Mouse (Mus musculus): Measurements from ENCODE around the gene Duxbl1.
"Not testable (repeated sequence)": the region's sequence is repeated elsewhere in the genome, so short reads cannot be mapped to it uniquely, and the experiment has no call there.

The Duxbl1 gene

DNA sequence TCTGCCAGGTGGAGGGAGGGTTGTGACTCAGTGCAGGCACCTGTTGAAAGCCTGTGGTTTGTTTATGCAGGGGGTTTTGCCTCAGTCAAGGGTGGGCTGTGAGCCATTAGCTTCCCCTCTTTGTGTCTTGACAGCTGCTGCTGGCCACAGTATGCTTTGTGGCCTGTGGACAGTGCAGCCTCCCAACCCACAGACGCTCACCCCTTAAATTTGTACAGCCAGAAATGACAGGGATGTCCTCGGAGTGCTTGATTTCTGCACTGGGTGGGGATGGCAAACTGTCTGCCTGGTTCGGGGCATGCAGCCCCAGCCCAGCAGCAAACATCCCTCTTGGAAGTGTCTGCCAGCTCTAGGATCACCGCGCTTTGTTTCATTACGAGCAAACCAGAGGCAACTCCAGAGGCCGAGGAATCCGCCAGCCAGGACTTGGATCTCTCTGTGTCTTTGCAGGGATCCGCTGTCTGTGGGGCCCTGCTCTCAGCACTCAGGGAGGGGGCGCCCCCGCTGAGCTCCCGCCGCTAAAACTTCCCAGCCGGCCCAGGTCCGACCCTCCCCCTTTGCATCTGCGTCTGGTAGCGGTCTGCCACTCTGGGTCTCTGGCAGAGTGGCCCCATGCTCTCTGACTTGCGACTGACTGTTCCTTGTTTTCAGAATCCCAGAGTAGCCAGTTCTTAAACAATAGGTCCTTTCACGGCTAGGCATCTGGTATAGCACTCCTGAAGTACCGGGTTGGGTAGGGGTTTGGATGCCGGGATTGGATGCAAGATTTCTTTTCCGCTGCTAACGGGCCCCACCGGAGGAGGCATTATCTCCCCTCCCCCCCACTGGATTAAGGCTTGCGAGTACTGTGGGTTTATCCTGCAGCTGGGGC is at the start of gene Duxbl1:
Gene Duxbl1, plus strand, starts transcription at position 207 of the 871 bp plus-strand sequence.
- not testable (repeated sequence) for DNase-seq

DNA sequence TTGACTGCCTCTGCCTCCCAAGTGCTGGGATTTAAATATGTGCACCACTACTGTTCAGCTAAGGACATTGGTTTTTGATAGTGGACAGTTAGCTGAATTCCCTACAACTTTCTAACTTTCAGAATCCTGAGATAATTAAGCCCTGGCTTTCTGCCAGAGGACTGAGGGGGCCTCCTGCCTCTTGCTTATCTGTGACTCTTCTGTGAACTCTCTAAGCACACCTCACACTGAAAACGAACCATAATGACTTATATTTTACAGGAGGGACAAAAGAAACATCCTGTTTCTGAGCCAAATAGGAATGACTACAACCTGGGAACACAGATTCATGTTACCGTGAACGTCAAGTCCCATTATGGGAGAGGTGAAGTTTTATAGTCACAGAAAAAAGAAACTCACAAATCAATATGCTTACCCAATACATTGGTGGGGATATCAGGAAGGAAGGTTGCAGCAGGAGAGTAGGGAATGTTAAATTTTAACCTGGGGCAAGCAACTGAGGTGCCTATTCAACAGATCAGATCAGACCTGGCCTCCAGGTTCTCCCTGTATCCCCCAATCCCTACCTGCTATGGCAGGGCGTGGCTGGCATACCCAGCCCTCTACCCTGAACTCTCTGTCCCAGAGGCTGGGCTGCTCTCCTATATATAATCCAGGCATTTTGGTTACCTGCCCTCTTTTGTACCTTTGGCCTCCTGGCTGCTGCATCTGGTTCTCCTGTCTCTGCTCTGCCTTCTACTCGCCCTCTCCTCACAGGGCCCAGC is 41.3 kb upstream of the Duxbl1 start:
- DNase-seq = not testable (repeated sequence)

DNA sequence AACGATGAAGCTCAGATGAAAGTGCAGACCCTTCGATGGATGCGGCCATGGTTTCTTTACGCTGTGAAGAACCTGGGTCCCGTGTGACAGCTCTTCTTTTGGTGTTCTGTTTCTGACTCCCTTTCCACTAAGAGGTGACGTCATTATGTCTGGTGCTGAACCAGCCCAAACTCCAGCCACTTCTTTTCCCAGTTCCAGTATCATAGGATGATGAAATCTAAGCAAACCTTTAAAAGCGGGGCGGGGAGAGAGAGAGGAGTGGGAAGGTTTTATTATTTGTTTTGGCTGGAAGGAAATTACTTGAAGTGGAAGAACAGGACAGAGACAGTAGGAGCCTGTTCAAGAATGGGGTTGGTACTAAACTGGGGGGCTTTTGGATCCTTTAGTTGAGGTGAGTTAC is 40.4 kb upstream of the Duxbl1 start, which contains the start of gene Cphx1:
Gene Cphx1, plus strand, starts transcription at position 301 of the 400 bp plus-strand sequence.
- not testable (repeated sequence) for DNase-seq

DNA sequence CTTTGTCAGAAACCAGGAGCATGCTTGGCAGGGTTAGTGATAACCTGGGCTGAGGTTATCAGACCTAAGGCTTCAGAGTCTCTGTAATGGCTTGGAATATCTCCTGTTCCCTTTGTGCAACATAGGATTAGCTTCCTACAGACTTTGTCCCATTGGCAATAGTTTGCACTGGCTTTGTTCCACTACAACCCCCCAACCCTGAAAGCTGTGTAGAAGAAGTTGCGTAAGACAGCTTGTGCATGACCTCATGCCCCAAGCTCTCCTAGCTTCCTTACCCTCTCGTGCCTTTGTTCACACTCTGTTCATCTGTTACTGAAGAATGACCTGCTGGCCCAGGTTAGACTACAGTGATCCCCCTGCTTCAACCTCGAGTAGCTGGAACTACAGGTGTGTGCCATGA is 20.5 kb upstream of the Duxbl1 start:
- not testable (repeated sequence) for DNase-seq

DNA sequence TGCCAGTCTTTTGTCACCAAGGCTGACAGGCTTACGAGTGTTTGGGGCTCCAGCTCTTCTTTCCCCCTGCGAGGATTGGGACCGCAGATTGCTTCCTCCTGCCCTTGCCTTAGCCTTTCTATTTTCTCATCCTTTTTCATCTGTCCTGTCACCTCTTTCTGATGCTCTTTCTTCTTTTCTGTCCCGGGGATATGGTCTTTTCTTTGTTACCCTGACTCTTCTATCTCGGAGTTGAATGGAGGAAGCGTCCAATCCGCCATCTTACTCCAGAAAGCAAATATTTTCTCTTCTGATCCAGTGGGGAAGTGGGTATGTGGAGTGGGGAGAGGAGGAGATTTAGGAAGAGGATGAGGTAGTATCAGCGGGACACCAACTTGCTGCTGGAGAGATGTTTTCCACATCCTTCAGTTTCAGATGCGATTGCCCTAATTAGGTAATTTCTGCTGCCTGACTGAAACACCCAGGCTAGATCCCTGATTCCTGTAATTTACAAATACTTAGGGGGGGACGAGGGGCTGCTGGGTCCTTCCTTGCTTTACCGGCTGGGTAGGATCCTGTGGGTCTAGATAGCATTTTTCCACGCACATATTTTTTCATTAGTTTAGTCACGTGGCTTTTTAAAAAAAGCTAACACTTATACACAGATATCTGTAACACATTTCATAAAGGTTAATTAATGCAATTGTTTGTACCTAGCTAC is 1.0 kb downstream of the Duxbl1 start:
- DNase-seq = not testable (repeated sequence)

DNA sequence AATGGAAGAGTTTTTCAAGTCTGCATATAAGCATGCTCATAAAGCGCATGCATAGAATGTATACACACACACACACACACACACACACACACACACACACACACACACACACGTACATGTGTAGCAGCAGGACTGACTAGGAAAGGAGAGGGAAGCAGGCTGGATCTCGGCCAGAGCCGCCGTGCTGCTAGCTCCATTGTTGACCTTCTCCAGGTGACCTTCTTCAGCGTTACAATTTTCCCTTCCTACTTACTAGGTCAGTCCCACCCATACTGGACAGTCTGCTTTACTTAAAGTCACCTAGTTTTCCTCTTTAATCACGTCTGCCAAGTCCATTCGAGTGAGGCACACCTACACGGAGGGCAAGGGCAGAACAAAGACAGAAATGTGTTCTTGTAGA is 3.5 kb downstream of the Duxbl1 start:
- peak; percentile 23 for DNase-seq

DNA sequence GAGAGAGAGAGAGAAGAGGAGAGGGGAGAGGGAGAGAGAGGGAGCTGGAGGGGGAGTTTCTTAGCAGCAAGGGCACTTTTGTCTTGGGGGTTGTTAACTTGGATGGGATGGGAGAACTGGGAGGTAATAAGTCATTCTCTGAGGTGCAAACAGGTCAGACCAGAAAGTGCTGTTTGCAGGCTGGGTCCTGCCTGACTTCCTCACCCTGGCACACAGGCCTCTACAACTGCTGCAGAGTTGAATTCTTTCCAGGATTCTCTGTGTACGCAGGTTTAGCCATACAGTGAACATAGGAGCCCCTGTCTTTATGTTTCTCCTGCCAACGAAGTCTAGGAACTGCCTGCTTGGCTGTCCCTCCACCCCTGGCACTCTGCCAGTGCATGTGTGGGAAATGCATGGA is 29.1 kb downstream of the Duxbl1 start:
- DNase-seq = not testable (repeated sequence)

DNA sequence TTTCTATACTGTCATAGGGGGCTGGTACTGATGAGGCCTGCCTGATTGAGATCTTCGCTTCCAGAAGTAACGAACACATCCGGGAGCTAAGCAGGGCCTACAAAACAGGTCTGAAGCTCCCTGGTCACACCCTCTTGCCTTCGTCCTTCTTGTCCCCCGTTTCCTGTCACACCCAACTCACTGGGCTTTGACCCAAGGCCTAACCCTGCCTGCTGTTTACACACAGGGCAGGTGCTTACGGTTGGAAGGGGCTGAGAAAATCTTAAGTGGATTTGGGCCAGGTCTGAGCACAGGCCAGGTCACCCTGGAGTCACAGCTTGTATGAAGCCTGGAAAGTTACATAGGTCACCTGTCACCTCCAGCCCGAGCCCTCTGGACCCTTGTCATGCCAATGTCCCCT is 38.0 kb downstream of the Duxbl1 start:
- DNase-seq = not testable (repeated sequence)

DNA sequence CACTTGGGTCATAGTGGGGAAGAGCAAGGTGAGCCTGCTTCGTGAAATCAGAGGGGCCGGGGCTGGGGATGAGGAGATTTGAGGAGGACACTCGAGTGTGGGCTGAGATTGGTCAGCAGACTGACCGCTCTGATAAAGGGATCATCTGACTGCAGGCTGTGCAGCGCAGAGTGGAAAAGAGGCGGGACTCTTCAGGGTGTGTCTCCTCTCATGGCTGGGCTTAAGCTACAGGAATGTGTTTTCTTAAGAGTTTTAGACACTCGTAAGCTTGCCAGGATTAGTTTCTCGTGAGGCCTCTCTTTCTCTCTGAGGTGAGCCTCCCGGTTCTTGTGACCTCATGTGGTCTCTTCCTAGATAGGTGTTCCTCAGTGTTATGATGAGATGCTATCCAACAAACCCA is 43.2 kb downstream of the Duxbl1 start:
- not testable (repeated sequence) for DNase-seq

DNA sequence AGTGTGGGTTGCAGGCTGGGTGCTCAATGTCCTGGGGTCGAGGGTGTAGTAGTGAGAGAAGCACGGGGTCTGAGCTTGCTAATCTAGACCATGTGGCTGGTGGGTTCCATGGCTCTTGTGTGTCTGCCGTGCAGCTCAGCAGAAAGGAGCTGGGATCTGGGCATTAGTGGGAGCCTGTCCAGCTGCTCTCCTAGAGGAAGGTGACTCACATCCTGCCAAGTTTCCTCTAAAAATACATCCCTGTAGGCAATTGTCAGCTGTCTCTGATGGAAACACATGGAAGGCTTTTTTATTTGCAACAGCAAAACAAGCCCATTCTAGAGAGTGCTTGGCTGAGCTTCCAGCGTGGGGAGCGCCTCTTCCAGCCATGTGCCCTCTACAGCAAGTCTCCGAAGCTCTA is 44.5 kb downstream of the Duxbl1 start:
- DNase-seq = not testable (repeated sequence)

DNA sequence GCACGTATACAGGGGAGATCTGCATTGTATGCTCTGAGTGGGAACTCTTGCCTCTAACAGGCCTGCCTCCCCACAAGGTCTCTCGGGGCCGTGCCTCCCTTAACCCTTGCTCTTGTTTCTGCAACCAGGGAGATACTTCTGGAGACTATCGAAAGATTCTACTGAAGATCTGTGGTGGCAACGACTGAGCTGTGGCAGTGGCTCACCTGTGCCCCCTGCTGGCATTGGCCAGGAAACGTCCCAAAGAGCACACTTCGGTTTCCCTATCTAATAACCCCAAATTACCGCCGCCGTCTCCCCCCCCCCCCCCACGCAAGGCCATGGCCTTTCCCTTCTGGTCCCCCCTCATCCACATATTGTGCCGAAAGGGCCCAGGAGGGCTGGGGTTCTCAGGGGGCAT is 47.3 kb downstream of the Duxbl1 start:
- not testable (repeated sequence) for DNase-seq

DNA sequence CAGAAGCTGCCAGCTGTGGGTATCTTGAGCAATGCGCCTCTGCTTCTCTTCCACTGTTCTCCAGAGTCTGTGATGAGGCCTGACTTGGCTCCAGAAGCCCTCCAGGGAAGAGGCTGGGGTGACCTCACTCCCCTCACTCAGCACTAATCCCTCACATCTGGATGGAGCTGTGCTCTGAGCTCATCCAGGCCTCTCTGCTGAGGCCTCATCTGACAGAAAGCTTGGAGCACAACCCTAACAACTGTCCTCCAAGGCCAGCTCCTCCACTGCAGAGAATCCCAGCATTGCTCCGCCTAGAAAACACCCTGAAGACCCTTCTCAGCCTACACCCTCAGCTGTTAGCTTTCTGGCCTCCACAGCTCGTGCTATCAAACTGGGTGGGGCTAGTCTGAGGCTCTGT is 56.0 kb downstream of the Duxbl1 start:
- DNase-seq = not testable (repeated sequence)

DNA sequence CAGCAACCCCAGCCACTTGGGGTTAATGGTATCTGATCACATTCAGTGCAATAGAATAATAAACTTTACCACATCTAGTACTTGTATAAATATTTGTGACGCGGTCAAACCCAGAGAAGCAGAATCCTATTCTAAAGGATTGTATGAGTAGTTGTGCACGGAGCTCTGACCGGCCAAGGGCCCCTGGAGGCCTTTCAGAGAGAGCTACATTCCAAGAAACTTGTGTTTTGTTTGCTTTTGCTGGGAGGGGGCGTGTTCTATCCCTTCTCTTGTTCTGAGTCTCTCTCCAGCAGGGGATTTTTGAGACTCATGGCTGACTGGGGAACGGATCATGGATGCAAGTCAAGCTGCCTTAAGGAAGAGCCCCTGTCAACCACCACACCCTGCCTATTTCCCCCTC is 57.1 kb downstream of the Duxbl1 start:
- DNase-seq = not testable (repeated sequence)

Data from kidney, adult 9 months (tissue).